Mouse (Mus musculus): ENCODE data around the gene Cd96.

- TF ChIP-seq CTCF (conservative IDR thresholded peaks at IDR 0.05; ENCODE audit: low read length) (no peak), POU5F1 (IDR thresholded peaks at IDR 0.05; ENCODE audit: borderline replicate concordance, low read length) (no peak)
Observed at GRCm38 (mm10) chr16:46008766-46009165, 111.3 kb downstream of the Cd96 start.
